Mouse (Mus musculus): ENCODE results near the gene Olfr187.

DNA sequence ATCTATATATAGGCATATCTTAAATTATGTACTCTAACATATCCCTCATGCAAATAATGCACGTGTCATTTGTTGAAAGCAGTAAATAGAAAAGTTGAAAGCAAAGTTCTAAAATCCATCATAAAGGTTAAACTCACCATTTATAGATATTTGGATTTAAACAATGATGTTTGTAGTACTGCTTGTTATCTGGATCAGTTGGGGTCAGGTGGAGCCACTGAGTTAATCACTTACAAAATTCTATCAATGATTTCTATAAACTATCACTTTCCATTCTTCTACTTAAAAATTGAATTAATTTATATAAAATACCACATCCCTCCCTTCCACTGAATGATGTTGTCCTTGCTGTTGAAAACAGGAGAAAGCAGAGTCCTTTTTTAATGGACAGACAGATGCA, 9.3 kb upstream of the Olfr187 start:
- TF ChIP-seq E2F4 (IDR thresholded peaks at IDR 0.05; ENCODE audit: insufficient read depth) (no peak), POLR2A (IDR thresholded peaks at IDR 0.05; ENCODE audit: insufficient read length, low read depth) (no peak), MYOD1 (IDR thresholded peaks at IDR 0.05; ENCODE audit: control insufficient read depth in 1 of 3, insufficient read length in 2 of 3, low read depth in 2 of 3) (no peak), TCF12 (IDR thresholded peaks at IDR 0.05; ENCODE audit: insufficient read depth, poor library complexity, severe bottlenecking) (no peak)

Data from myocyte (in vitro differentiated cells).